Mouse (Mus musculus) gastrocnemius, adult 18-20 months (tissue): ENCODE data around the gene Mab21l2. TPM values are rescaled to one million over a fixed set of nuclear protein-coding genes. Genes with fewer than 3 reads are reported as not detected.

Source experiments
- DNase-seq: peaks from one replicate; pipeline ENCODE4 v3.0.0; 2021; ENCODE audit warnings: low spot score
- long read RNA-seq, 2 experiments: library from polyadenylated mRNA; stranded (forward); transcript quantifications; one replicate each; pipeline ENCODE4 v2.0.0; 2021
- total RNA-seq, 2 experiments: library from RNA; stranded (reverse); gene quantifications; 2 replicates each; pipeline ENCODE4 v1.2.3; 2021

Gene Mab21l2
- under 1 TPM in 1 of 2 experiments, not detected in 1; 0.23 TPM for total RNA-seq
- long read RNA-seq, experiment 1: 0 reads
- long read RNA-seq, experiment 2: 0 reads

GRCm38 (mm10) chr3:86548091-86549015 is at the start of gene Mab21l2:
Mab21l2 (minus strand) TSS chr3:86548629.
- no peak for DNase-seq

- no peak for DNase-seq
These were observed 26.9 kb upstream of the Mab21l2 start for GRCm38 (mm10) chr3:86575312-86575711.

GRCm38 (mm10) chr3:86572519-86573244 is 24.3 kb upstream of the Mab21l2 start:
- no peak for DNase-seq

- DNase-seq: no peak
These were observed 23.1 kb upstream of the Mab21l2 start for GRCm38 (mm10) chr3:86571518-86571917.

- no peak for DNase-seq
These were observed 18.9 kb upstream of the Mab21l2 start for GRCm38 (mm10) chr3:86567312-86567711.

GRCm38 (mm10) chr3:86561396-86561795 is 13.0 kb upstream of the Mab21l2 start:
- DNase-seq: no peak

- DNase-seq: no peak
These were observed 12.6 kb upstream of the Mab21l2 start for GRCm38 (mm10) chr3:86561023-86561344.

GRCm38 (mm10) chr3:86560281-86561022 is 12.0 kb upstream of the Mab21l2 start:
- DNase-seq: no peak

- DNase-seq: no peak
These were observed 11.2 kb upstream of the Mab21l2 start for GRCm38 (mm10) chr3:86559635-86560034.

- DNase-seq: no peak
These were observed 10.5 kb upstream of the Mab21l2 start for GRCm38 (mm10) chr3:86558976-86559375.

- DNase-seq: no peak
These were observed 3.7 kb upstream of the Mab21l2 start for GRCm38 (mm10) chr3:86552170-86552569.

- DNase-seq: no peak
These were observed 2.7 kb upstream of the Mab21l2 start for GRCm38 (mm10) chr3:86551011-86551728.

GRCm38 (mm10) chr3:86550301-86551010 is 2.0 kb upstream of the Mab21l2 start:
- no peak for DNase-seq

GRCm38 (mm10) chr3:86547251-86547791 is 1.1 kb downstream of the Mab21l2 start:
- DNase-seq: no peak

GRCm38 (mm10) chr3:86546471-86547250 is 1.8 kb downstream of the Mab21l2 start:
- peak; percentile 28 for DNase-seq

- no peak for DNase-seq
These were observed 2.5 kb downstream of the Mab21l2 start for GRCm38 (mm10) chr3:86545945-86546344.

GRCm38 (mm10) chr3:86544785-86545184 is 3.6 kb downstream of the Mab21l2 start:
- DNase-seq: no peak

GRCm38 (mm10) chr3:86541863-86542397 is 6.5 kb downstream of the Mab21l2 start:
- DNase-seq: no peak

- DNase-seq: no peak
These were observed 7.3 kb downstream of the Mab21l2 start for GRCm38 (mm10) chr3:86541074-86541614.
